Mouse (Mus musculus): ENCODE measurements around the gene Inha.

Inha gene

GRCm38 (mm10) chr1:75507006-75507405 is at the start of gene Inha:
TSS of gene Inha (plus strand) at chr1:75507077.
- in situ Hi-C loops (cut with MboI, MseI): no loop called here

GRCm38 (mm10) chr1:75457710-75458024 is 49.2 kb upstream of the Inha start:
- in situ Hi-C loops (cut with MboI, MseI): no loop called here

GRCm38 (mm10) chr1:75458025-75458788 is 48.7 kb upstream of the Inha start:
- in situ Hi-C loops (cut with MboI, MseI): no loop called here

GRCm38 (mm10) chr1:75458789-75459684 is 47.8 kb upstream of the Inha start:
- in situ Hi-C loops (cut with MboI, MseI): no loop called here

- in situ Hi-C loops (cut with MboI, MseI): loop anchor here (5.0 to 10.0 kb wide), 3 partner anchors 58 to 405 kb away; partner anchors contain the start of gene Nhej1 (in 1 of the 2)
Observed at GRCm38 (mm10) chr1:75460297-75460696, 46.6 kb upstream of the Inha start.

GRCm38 (mm10) chr1:75462636-75463035 is 44.2 kb upstream of the Inha start:
- in situ Hi-C loops (cut with MboI, MseI): loop anchor here (5.0 to 10.0 kb wide), 3 partner anchors 60 to 408 kb away; partner anchors contain the start of gene Nhej1 (in 1 of the 2)

- in situ Hi-C loops (cut with MboI, MseI): loop anchor here (5.0 to 10.0 kb wide), 3 partner anchors 61 to 409 kb away; partner anchors contain the start of gene Nhej1 (in 1 of the 2)
Observed at GRCm38 (mm10) chr1:75463652-75464204, 43.1 kb upstream of the Inha start.

- in situ Hi-C loops (cut with MboI, MseI): loop anchor here (5.0 to 10.0 kb wide), 4 partner anchors 120 to 825 kb away; partner anchors contain the start of gene Nhej1 (in 1 of the 2)
Observed at GRCm38 (mm10) chr1:75467215-75467927, 39.5 kb upstream of the Inha start.

GRCm38 (mm10) chr1:75469287-75469825 is 37.5 kb upstream of the Inha start:
- in situ Hi-C loops (cut with MboI, MseI): loop anchor here (5.0 to 10.0 kb wide), 4 partner anchors 122 to 827 kb away; partner anchors contain the start of gene Nhej1 (in 1 of the 2)

GRCm38 (mm10) chr1:75476441-75476840 is 30.4 kb upstream of the Inha start:
- in situ Hi-C loops (cut with MboI, MseI): loop anchor here (5.0 to 25.0 kb wide), 2 partner anchors 86 to 1089 kb away; partner anchors contain the start of genes Ctdsp1 (in 1 of the 2) and Slc11a1 (in 1 of the 2)

- in situ Hi-C loops (cut with MboI, MseI): loop anchor here (5.0 to 25.0 kb wide), 2 partner anchors 85 to 1090 kb away; partner anchors contain the start of genes Ctdsp1 (in 1 of the 2) and Slc11a1 (in 1 of the 2)
Observed at GRCm38 (mm10) chr1:75477264-75477965, 29.5 kb upstream of the Inha start.

GRCm38 (mm10) chr1:75477966-75478290 is 28.9 kb upstream of the Inha start:
- in situ Hi-C loops (cut with MboI, MseI): loop anchor here (5.0 to 25.0 kb wide), 2 partner anchors 84 to 1091 kb away; partner anchors contain the start of genes Ctdsp1 (in 1 of the 2) and Slc11a1 (in 1 of the 2)

GRCm38 (mm10) chr1:75478497-75478896 is 28.4 kb upstream of the Inha start:
- in situ Hi-C loops (cut with MboI, MseI): loop anchor here (5.0 to 25.0 kb wide), 2 partner anchors 84 to 1091 kb away; partner anchors contain the start of genes Ctdsp1 (in 1 of the 2) and Slc11a1 (in 1 of the 2)

GRCm38 (mm10) chr1:75478916-75479634 is 27.8 kb upstream of the Inha start, which contains the start of the genes Chpf and Tmem198:
TSS of gene Chpf (minus strand) at chr1:75479307.
TSS of gene Tmem198 (plus strand) at chr1:75479532.
- in situ Hi-C loops (cut with MboI, MseI): loop anchor here (5.0 to 25.0 kb wide), 2 partner anchors 83 to 1092 kb away; partner anchors contain the start of genes Ctdsp1 (in 1 of the 2) and Slc11a1 (in 1 of the 2)

GRCm38 (mm10) chr1:75479635-75479989 is 27.3 kb upstream of the Inha start:
- in situ Hi-C loops (cut with MboI, MseI): loop anchor here (5.0 to 25.0 kb wide), 2 partner anchors 83 to 1092 kb away; partner anchors contain the start of genes Ctdsp1 (in 1 of the 2) and Slc11a1 (in 1 of the 2)

- in situ Hi-C loops (cut with MboI, MseI): loop anchor here in 1 of 2 experiments (25.0 kb wide), 1 partner anchor 1093 kb away; the partner anchor contains the start of genes Ctdsp1 and Slc11a1
Observed at GRCm38 (mm10) chr1:75480036-75480435, 26.8 kb upstream of the Inha start.

GRCm38 (mm10) chr1:75480735-75481134 is 26.1 kb upstream of the Inha start:
- in situ Hi-C loops (cut with MboI, MseI): loop anchor here in 1 of 2 experiments (25.0 kb wide), 1 partner anchor 1093 kb away; the partner anchor contains the start of genes Ctdsp1 and Slc11a1

GRCm38 (mm10) chr1:75486561-75486960 is 20.3 kb upstream of the Inha start:
- in situ Hi-C loops (cut with MboI, MseI): loop anchor here in 1 of 2 experiments (25.0 kb wide), 1 partner anchor 1099 kb away; the partner anchor contains the start of genes Ctdsp1 and Slc11a1

Data from T-helper 17 cell (primary cell).